Mouse (Mus musculus) liver, embryonic 14.5 days (tissue): Measurements from ENCODE around the gene Ahcyl2. TPM values are rescaled to one million over a fixed set of nuclear protein-coding genes. Genes with fewer than 3 reads are reported as not detected.
"Not testable (repeated sequence)": the region's sequence is repeated elsewhere in the genome, so short reads cannot be mapped to it uniquely, and the experiment has no call there.

ENCODE experiments used
- ATAC-seq: fragments of 200-750 bp; cut with Nextera tagmentation; 2 replicates; pipeline ENCODE4 v1.8.0; 2017; ENCODE audit warnings: moderate number of reproducible peaks, mild to moderate bottlenecking, moderate library complexity; ENCODE audit not compliant: insufficient read depth
- DNase-seq, 3 experiments: peaks; one replicate each; pipeline ENCODE4 v3.0.0-alpha.2; 2012 to 2013; ENCODE audit warnings: low read depth in 3 of 3, low spot score in 3 of 3
- H3K27ac ChIP-seq: fragments of 300-500 bp; sonication (generic); 2 replicates; pipeline ENCODE4 v1.5.1; 2014; ENCODE audit warnings: moderate library complexity, mild to moderate bottlenecking, control low read depth, inconsistent platforms
- H3K27me3 ChIP-seq: fragments of 300-500 bp; sonication (generic); 2 replicates; pipeline ENCODE4 v1.6.1; 2014; ENCODE audit warnings: mild to moderate bottlenecking, low read length, moderate library complexity; ENCODE audit not compliant: control insufficient read depth, insufficient read depth
- H3K36me3 ChIP-seq: fragments of 300-500 bp; sonication (generic); replicated peaks from 2 replicates; pipeline ENCODE4 v1.6.1; 2014; ENCODE audit warnings: low read depth; ENCODE audit not compliant: control insufficient read depth, insufficient read depth
- H3K4me1 ChIP-seq, 2 experiments: fragments of 200-500 bp in 1 of 2; fragments of 300-500 bp in 1 of 2; sonication (generic) in 1 of 2; replicated peaks; 2 replicates each; pipeline ENCODE4 v1.6.1; 2012 to 2014; ENCODE audit warnings: antibody characterized with exemption in 1 of 2, inconsistent platforms in 1 of 2, low read length in 1 of 2; ENCODE audit not compliant: control insufficient read depth in 2 of 2, insufficient read depth in 2 of 2
- H3K4me2 ChIP-seq: fragments of 300-500 bp; sonication (generic); 2 replicates; pipeline ENCODE4 v1.6.1; 2014; ENCODE audit warnings: low read depth, mild to moderate bottlenecking, control low read depth, moderate library complexity
- H3K4me3 ChIP-seq, 2 experiments: fragments of 200-500 bp in 1 of 2; fragments of 300-500 bp in 1 of 2; sonication (generic) in 1 of 2; 2 replicates each; pipeline ENCODE4 v1.5.1; 2012 to 2014; ENCODE audit warnings: low read depth in 2 of 2, low read length in 2 of 2, mild to moderate bottlenecking in 2 of 2, control low read depth in 1 of 2, inconsistent platforms in 1 of 2, moderate library complexity in 1 of 2; ENCODE audit not compliant: insufficient read depth in 1 of 2
- H3K9ac ChIP-seq: fragments of 300-500 bp; sonication (generic); replicated peaks from 2 replicates; pipeline ENCODE4 v1.6.1; 2014; ENCODE audit warnings: mild to moderate bottlenecking, control low read depth, moderate library complexity
- H3K9me3 ChIP-seq: fragments of 300-500 bp; sonication (generic); 2 replicates; pipeline ENCODE4 v1.6.1; 2016; ENCODE audit warnings: low read length, mixed read lengths; ENCODE audit not compliant: control insufficient read depth
- CTCF ChIP-seq: IDR thresholded peaks from 2 replicates; pipeline ENCODE4 v1.5.1; 2016; ENCODE audit warnings: antibody characterized with exemption, low read depth, control low read depth
- EP300 ChIP-seq: IDR thresholded peaks from 2 replicates; pipeline ENCODE4 v1.6.1; 2016; ENCODE audit warnings: antibody characterized with exemption, low read depth
- WGBS: fragments of 180-500 bp; shearing (Covaris S2); extraction: QIAGEN DNeasy Blood & Tissue Kit; methylation state at CpG from one replicate; pipeline ENCODE4 v1.1.7; 2014; ENCODE audit not compliant: insufficient replicate concordance; 5-methylcytosine and 5-hydroxymethylcytosine counted together
- polyA plus RNA-seq, 2 experiments: library from polyadenylated mRNA; depleted of rRNA in 1 of 2; stranded (reverse) in 1 of 2; unstranded in 1 of 2; fragments of >200 nt; fragmentation: Nextera tagmentation in 1 of 2; extraction: Ambion mirVana in 1 of 2; gene quantifications; 2 replicates each; pipeline versions ENCODE4 v1.2.1 to v1.2.3; 2012 to 2014

The Ahcyl2 gene
- polyA plus RNA-seq, 2 experiments: 3.2 to 4.2 TPM

DNA sequence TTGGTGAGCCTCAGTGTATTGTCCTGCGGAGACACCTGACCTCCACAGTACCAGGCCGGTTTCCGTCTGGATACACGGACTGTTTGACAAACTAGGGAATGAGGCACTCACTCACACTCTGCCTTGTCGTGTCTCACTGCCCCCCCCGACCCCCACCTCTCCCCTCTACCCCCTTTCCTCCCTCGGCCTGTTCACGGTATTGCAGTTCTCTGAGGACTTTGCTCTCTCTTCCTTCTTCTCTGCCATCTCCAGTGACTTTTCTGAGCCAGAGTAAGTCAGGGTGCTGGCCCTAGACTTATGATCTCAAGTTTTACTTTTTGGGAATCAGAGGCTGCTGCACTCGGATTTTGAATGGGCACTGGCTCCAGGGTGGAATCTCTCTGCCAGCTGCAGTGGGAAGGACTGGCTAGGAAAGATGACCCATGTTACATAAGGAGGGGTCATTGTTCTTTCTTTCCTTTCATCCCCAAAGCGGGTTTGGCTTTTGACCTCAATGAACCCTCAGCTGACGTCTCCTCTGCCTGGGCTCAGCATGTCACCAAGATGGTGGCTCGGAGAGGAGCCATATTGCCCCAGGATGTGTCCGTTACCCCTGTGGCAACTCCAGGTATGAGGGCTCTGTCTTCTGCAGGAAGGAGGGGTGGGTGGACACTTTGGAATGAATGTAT, 8.7 kb upstream of the Ahcyl2 start:
- DNase-seq: no peak
- no peaks in the 10 kb centered on the region for H3K9me3 ChIP-seq
- H3K4me1 ChIP-seq: no peaks in the 10 kb centered on the region
- no peaks in the 10 kb centered on the region for H3K36me3 ChIP-seq
- H3K9ac ChIP-seq: no peak overlapping the region
- TF ChIP-seq EP300 (no peak), CTCF (no peak)
- H3K27me3 ChIP-seq: no peaks in the 10 kb centered on the region
- H3K4me3 ChIP-seq: no peak overlapping the region
- 73% methylated on average over 13 of the region's 13 CpGs for WGBS
- ATAC-seq: no peak
- no peak overlapping the region for H3K4me2 ChIP-seq
- no peak overlapping the region for H3K27ac ChIP-seq

DNA sequence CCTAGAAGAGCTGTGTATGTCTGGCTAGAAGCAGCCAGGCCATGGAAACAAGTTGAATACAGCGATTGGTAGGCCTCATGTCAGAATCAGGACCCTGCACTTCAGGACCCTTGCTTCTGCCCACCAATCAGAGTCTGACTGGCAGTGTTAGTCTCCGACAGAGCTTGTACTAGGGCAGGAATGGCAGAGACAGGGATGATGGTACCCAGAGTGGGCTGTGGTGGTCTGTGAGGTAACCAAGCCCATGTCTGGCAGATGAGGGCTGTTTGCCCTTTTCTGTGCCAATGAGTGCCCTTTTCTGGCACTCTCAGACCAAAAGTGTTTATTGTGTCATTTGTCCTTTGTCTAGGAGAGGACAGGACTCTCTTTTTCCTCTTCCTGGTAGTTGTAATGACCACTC, 7.4 kb upstream of the Ahcyl2 start:
- H3K27me3 ChIP-seq, H3K4me3 ChIP-seq, H3K27ac ChIP-seq, ATAC-seq, H3K4me2 ChIP-seq, H3K9me3 ChIP-seq, DNase-seq, H3K36me3 ChIP-seq, H3K9ac ChIP-seq, H3K4me1 ChIP-seq: not testable (repeated sequence)
- 61% methylated on average over 2 of the region's 2 CpGs for WGBS

DNA sequence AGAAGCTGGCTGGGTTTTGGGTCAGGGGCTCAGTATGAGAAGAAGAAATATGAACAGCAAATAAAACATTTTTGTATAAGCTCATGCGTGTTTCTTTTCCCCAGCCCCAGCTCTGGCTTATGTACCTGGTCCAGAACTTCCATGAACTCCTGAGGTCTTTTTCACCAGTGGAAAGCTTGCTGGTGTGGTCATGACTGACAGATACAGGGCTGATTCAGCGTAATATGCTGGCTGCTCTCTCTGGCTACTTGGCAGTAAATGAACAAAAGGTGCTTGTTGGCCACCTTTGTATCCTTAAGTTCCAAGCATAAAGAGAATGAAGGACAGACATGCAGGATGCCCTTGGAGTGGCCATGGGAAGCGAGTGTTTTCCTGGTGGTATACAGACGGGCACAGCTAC, 6.5 kb upstream of the Ahcyl2 start:
- Histone ChIP-seq H3K27me3 (no peaks in the 10 kb centered on the region), H3K4me2 (no peak overlapping the region), H3K4me1 (no peaks in the 10 kb centered on the region), H3K27ac (no peak overlapping the region), H3K9ac (no peak overlapping the region), H3K9me3 (no peaks in the 10 kb centered on the region), H3K4me3 (no peak overlapping the region), H3K36me3 (no peaks in the 10 kb centered on the region)
- ATAC-seq (no peak), DNase-seq (no peak)
- WGBS: 69% methylated on average over 4 of the region's 4 CpGs
- TF ChIP-seq EP300 (no peak), CTCF (no peak)

DNA sequence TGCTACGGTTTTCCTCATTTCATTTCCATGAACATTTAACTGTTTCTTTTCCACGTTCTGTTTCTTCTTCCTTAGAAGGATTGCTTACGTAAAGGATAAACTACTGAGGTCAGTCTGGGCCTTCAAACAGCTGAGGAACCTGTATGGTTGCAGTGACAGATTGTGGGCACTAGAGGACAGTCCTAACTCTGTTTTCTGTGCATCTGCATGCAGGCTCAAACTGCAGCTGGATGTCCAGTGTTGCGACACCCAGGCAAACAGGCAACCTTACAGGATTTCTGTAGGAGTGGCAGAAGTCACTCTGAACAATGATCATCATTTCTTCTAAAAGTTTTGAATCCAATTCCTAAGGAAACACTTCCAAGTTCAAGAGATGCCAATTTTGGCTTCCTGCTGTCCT, 5.3 kb upstream of the Ahcyl2 start:
- no peak overlapping the region for H3K4me3 ChIP-seq
- H3K27ac ChIP-seq: no peak overlapping the region
- TF ChIP-seq CTCF (peak; percentile 85), EP300 (no peak)
- no peak overlapping the region for H3K9ac ChIP-seq
- H3K9me3 ChIP-seq: no peaks in the 10 kb centered on the region
- ATAC-seq (no peak), DNase-seq (peak in 1 of 3 experiments; percentile 39)
- H3K27me3 ChIP-seq: no peaks in the 10 kb centered on the region
- H3K36me3 ChIP-seq: no peaks in the 10 kb centered on the region
- H3K4me2 ChIP-seq: no peak overlapping the region
- 43% methylated on average over 4 of the region's 4 CpGs for WGBS
- H3K4me1 ChIP-seq: no peaks in the 10 kb centered on the region

DNA sequence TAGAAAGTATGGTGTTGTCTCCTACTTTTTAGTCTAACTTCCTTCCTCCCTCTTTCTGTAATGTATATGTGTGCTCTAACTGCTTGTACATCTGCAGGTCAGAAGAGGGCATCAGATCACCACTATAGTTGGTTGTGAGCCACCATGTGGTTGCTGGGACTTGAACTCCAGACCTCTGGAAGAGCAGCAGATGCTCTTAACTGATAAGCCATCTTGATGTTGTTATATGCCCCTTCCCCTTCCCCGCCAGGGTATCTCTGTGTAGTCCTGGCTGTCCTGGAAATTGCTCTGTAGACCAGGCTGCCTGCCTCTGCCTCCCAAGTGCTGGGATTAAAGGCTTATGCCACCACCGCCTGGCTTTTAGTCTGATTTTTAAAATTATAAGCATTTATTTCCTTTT, 937 bp upstream of the Ahcyl2 start:
- Histone ChIP-seq H3K9ac (no peak overlapping the region), H3K36me3 (no peaks in the 10 kb centered on the region), H3K4me2 (no peak overlapping the region), H3K4me3 (no peak overlapping the region), H3K9me3 (no peaks in the 10 kb centered on the region), H3K27ac (no peak overlapping the region), H3K4me1 (peaks cover 3 to 7% of the 10 kb centered on the region in 2 experiments), H3K27me3 (no peaks in the 10 kb centered on the region)
- TF ChIP-seq EP300: no peak
- peak; percentile 32 for TF ChIP-seq CTCF
- WGBS: 68% methylated on average over 2 of the region's 2 CpGs
- ATAC-seq (no peak), DNase-seq (no peak)
